Mouse (Mus musculus): ENCODE results near the gene Pdcl3. TPM values are rescaled to one million over a fixed set of nuclear protein-coding genes. Genes with fewer than 3 reads are reported as not detected.
A peak's percentile ranks its signal among the peaks of the same experiment; 100 is the strongest.
"Not testable (repeated sequence)": the region's sequence is repeated elsewhere in the genome, so short reads cannot be mapped to it uniquely, and the experiment has no call there.

Gene Pdcl3
- polyA plus RNA-seq, 1 experiment from 2014 or later: 157 TPM

DNA sequence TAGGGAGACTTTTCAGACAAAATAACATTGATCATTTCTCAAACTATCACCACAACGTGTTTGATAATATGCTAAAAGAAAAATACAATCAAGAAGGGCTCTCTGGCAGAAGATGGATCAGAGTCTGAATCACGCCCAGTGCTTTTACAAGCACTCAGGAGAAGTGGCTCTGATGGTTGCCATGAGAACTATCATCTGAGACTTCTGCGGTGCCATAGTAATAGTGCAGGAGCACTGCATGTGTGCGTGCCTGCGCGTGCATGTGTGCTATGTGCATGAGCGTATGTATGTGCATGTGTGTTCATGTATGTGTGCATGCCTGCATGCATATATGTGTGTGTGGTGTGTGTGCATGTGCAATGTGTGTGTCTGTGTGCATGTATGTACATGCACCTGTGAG lies 43.8 kb downstream of the Pdcl3 start:
- ATAC-seq (ENCODE audit: insufficient number of reproducible peaks, low FRiP score, low TSS enrichment, low read depth): no peak
- H3K4me3 ChIP-seq: no peak overlapping the region
- no peaks in the 10 kb centered on the region for H3K27me3 ChIP-seq
- H3K9me3 ChIP-seq: no peaks in the 10 kb centered on the region
- H3K4me2 ChIP-seq: no peak overlapping the region
- WGBS: 88% methylated on average over 7 of the region's 7 CpGs
- no peaks in the 10 kb centered on the region for H3K36me3 ChIP-seq
- H3K9ac ChIP-seq: no peak overlapping the region
- no peak overlapping the region for H3K27ac ChIP-seq
- H3K4me1 ChIP-seq: peaks cover 6% of the 10 kb centered on the region; the same call in 1 of the 2 replicates

DNA sequence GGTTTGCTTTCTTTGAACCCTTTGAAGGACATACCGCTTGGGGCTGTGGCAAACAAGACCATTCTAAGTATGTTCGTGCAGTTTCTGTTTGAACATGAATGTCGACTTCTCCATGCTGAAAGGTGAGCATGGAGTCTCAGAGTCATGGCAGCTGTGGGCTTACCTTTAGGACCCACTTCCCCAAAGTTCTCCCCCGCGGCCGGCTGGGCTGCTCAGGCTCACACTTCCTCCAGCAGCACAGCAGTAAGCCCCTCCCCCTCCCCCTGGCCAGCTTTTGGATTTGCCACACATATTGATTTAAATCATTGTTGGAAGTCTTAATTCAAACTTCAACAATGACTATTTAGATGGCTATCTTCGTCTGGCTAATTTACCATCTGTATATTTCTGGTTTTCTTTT lies 44.7 kb downstream of the Pdcl3 start:
- H3K4me3 ChIP-seq: no peak overlapping the region
- no peaks in the 10 kb centered on the region for H3K36me3 ChIP-seq
- peak overlapping the region; percentile 7 for H3K4me2 ChIP-seq
- 15% methylated on average over 7 of the region's 7 CpGs for WGBS
- H3K9ac ChIP-seq: no peak overlapping the region
- no peak for ATAC-seq (ENCODE audit: insufficient number of reproducible peaks, low FRiP score, low TSS enrichment, low read depth)
- H3K27ac ChIP-seq: no peak overlapping the region
- H3K27me3 ChIP-seq: no peaks in the 10 kb centered on the region
- H3K9me3 ChIP-seq: no peaks in the 10 kb centered on the region
- H3K4me1 ChIP-seq: peaks cover 6% of the 10 kb centered on the region; the same call in 1 of the 2 replicates

DNA sequence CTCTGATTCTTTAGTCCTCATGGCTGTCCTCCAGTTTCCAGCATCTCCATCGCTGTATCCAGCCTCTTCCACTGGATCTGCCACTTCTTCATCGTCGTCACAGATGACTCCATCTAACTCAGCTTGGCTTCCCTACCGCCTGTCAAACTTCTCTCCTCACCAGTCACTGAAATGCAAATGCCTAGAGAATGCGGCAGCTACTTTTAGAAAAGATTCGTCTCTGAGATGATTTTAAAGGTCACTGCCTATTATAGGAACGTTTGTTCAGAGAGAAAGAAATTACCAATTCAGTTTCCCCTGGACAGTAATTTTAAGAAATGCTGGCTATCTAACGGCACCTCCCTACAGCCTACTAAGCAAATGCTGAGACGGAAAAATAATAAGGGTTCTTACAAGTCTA lies 50.4 kb downstream of the Pdcl3 start:
- Histone ChIP-seq H3K9me3 (no peaks in the 10 kb centered on the region), H3K4me1 (no peaks in the 10 kb centered on the region), H3K9ac (no peak overlapping the region), H3K27ac (no peak overlapping the region), H3K27me3 (no peaks in the 10 kb centered on the region), H3K4me2 (no peak overlapping the region), H3K36me3 (no peaks in the 10 kb centered on the region), H3K4me3 (no peak overlapping the region)
- ATAC-seq (ENCODE audit: insufficient number of reproducible peaks, low FRiP score, low TSS enrichment, low read depth): no peak
- 84% methylated on average over 9 of the region's 9 CpGs for WGBS

DNA sequence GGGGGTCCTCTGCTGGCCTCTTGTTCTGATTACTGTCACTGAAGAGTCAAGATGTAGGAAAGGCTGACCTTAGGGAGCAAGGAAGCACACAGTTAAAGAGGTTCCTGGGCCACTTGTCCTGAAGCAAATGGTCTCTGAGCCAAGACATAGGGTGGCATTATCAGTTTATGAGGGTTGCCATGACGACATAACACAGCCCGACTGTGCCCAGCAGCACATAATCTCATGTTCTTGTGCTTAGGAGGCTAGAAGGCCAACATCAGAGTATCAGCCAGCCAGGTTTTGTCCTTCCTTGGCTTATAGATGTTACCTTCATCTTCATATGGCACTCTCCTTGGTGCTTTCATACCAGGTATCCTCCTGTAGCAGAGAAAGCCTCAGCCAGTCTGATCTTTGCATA lies 56.8 kb downstream of the Pdcl3 start:
- no peak overlapping the region for H3K27ac ChIP-seq
- H3K4me2 ChIP-seq: no peak overlapping the region
- no peaks in the 10 kb centered on the region for H3K27me3 ChIP-seq
- no peaks in the 10 kb centered on the region for H3K4me1 ChIP-seq
- 47% methylated on average over 2 of the region's 2 CpGs for WGBS
- no peaks in the 10 kb centered on the region for H3K36me3 ChIP-seq
- no peak for ATAC-seq (ENCODE audit: insufficient number of reproducible peaks, low FRiP score, low TSS enrichment, low read depth)
- no peaks in the 10 kb centered on the region for H3K9me3 ChIP-seq
- no peak overlapping the region for H3K9ac ChIP-seq
- no peak overlapping the region for H3K4me3 ChIP-seq

DNA sequence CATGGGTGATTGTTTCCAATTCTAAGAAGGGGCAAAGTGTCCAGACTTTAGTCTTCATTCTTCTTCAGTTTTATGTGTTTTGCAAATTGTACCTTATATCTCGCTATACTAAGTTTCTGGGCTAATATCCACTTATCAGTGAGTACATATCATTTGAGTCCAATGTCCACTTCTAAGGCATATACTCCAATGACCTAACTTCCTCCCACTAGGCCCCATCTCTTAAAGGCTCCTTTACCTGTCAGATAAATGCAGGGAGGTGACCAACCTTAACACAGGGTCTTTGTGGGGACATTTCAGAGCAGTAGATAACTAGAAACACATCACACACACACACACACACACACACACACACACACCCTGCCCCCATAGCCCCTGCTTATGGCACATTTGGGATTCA lies 59.0 kb downstream of the Pdcl3 start:
- not testable (repeated sequence) for H3K4me3 ChIP-seq; H3K9ac ChIP-seq; H3K4me2 ChIP-seq; H3K27me3 ChIP-seq; H3K9me3 ChIP-seq; H3K4me1 ChIP-seq; H3K36me3 ChIP-seq; ATAC-seq (ENCODE audit: insufficient number of reproducible peaks, low FRiP score, low TSS enrichment, low read depth); H3K27ac ChIP-seq
- 93% methylated on average over 1 of the region's 1 CpGs for WGBS

DNA sequence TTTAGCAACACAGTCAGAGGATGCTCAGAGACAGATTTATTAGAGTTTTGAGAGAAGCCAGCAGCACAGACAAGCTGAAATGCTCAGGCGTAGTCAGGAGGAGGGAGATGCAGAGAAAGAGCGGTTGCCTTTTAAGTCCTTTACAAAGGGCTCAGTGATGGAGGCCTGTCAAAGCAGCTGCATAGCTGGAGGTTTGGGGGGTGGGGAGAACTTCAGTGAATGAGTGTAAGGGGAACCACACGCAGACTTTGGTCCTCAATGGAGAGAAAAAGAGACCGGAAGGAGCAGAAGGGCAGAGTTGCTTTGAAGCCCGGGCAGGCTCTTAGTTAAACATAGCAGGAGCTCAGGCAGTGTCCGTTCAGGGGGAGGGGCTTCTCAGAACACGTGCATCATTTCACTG lies 61.3 kb downstream of the Pdcl3 start:
- no peak for ATAC-seq (ENCODE audit: insufficient number of reproducible peaks, low FRiP score, low TSS enrichment, low read depth)
- 22% methylated on average over 7 of the region's 7 CpGs for WGBS
- no peak overlapping the region for H3K9ac ChIP-seq
- H3K27me3 ChIP-seq: no peaks in the 10 kb centered on the region
- no peaks in the 10 kb centered on the region for H3K36me3 ChIP-seq
- H3K4me2 ChIP-seq: no peak overlapping the region
- no peak overlapping the region for H3K4me3 ChIP-seq
- no peak overlapping the region for H3K27ac ChIP-seq
- no peaks in the 10 kb centered on the region for H3K4me1 ChIP-seq
- H3K9me3 ChIP-seq: no peaks in the 10 kb centered on the region

Other genes starting within 250 kb of the Pdcl3 start
- gene Lonrf2, start 148.9 kb upstream of the Pdcl3 start, polyA plus RNA-seq (2015; fragmentation: Nextera tagmentation; extraction: Ambion mirVana): 1.2 and 1.8 TPM in 2 replicates
- gene Chst10, start 87.4 kb upstream of the Pdcl3 start, polyA plus RNA-seq (2015; fragmentation: Nextera tagmentation; extraction: Ambion mirVana): 7.3 and 8.5 TPM in 2 replicates
- gene Nms, start 46.5 kb upstream of the Pdcl3 start, polyA plus RNA-seq (2015; fragmentation: Nextera tagmentation; extraction: Ambion mirVana): not detected in 2 replicates
- gene Npas2, start 208.1 kb downstream of the Pdcl3 start, polyA plus RNA-seq (2015; fragmentation: Nextera tagmentation; extraction: Ambion mirVana): 2.0 and 2.5 TPM in 2 replicates

All from limb, embryonic 15.5 days (tissue).